Mouse (Mus musculus): ENCODE measurements around the gene Dcaf5. TPM values are rescaled to one million over a fixed set of nuclear protein-coding genes. Genes with fewer than 3 reads are reported as not detected.
"Not testable (repeated sequence)": the region's sequence is repeated elsewhere in the genome, so short reads cannot be mapped to it uniquely, and the experiment has no call there.

Gene Dcaf5
- 28.1 and 30.5 TPM in 2 replicates for polyA plus RNA-seq (2016; fragmentation: Nextera tagmentation; extraction: Ambion mirVana)

DNA sequence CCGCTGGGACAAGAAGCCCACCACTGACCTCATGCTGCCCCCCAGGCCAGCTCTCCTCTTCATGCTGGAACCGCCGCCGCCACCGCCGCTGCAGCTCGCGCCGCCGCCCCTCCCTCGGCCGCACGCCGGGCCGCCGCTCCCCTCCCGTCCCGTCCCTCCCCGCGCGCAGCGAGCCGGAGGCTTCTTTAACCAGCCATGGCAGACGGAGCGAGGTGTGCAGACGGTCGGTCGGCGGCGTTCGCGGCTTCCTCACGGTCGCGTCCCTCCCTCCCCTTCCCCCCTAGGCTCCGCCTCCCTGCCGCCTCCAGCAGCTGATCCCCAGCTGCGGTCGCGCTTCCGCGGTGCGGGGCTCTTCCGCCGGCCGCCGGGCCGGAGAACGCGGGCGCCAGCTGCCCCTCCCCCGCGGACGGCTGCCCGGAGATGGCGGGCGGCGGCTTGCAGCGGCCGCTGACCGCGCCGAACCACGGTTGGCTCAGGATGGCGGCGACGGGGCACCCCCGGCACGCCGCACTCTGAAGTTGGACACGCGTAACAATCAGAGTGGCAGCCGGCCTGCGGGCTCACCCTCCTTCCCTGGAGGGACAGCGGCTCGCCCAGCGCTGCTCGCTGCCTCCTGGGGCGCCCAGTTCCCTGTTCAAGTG, at the start of gene Dcaf5:
Gene Dcaf5, minus strand, starts transcription at position 266 of the 641 bp plus-strand sequence.
- Histone ChIP-seq H3K4me3 (peak within 1 kb of the TSS; percentile 90), H3K27ac (peak within 1 kb of the TSS; percentile 99), H3K9me3 (replicated peaks) (no peaks in the 10 kb centered on the region), H3K27me3 (no peaks in the 10 kb centered on the region), H3K9ac (peak within 1 kb of the TSS; percentile 78), H3K36me3 (no peaks in the 10 kb centered on the region), H3K4me2 (replicated peaks) (peak within 1 kb of the TSS; percentile 68), H3K4me1 (peaks cover 18% of the 10 kb centered on the region)
- peak; percentile 82 for ATAC-seq (ENCODE audit: low FRiP score)
- under 1% methylated on average over 47 of the region's 79 CpGs for WGBS

DNA sequence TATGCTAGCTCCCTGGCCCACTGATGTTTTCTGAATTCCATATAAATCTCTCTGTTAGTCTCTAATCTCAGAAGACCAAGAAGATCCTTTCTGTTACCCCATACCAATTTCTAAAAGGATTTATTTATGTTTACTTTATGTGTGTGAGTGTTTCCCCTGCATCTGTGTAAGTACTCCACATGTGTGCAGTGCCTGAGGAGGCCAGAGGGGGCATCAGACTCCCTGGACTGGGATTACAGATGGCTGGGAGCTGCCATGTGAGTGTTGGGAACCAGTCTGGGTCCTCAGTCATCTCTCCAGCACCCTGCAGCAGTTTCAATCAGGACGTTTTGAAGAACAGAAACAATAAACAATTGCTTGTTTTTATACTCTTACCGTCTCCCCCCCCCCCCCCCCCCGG, 47.0 kb upstream of the Dcaf5 start:
- WGBS, result 61% methylated on average over 3 of the region's 3 CpGs

DNA sequence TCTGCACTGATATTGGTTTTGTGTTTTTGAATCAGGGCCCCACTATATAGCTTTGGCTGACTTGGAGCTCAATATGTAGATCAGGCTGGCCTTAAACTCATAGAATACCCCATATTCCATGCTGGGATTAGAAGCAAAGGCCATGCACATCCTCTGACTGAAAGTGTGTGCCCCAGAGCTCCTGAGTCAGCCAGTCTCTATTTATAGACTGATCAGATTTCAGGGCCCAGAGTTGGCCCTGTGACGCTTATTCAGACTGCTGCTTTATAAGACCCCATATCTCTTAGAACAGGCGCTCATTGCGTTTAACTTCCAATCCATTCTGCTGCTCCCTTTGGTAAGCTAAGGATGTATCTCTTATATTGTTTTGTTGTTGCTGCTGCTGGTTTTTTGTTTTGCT, 43.6 kb upstream of the Dcaf5 start:
- Histone ChIP-seq H3K36me3 (peaks cover 34% of the 10 kb centered on the region), H3K4me3 (no peak overlapping the region), H3K9me3 (replicated peaks) (no peaks in the 10 kb centered on the region), H3K4me2 (replicated peaks) (no peak overlapping the region), H3K4me1 (no peaks in the 10 kb centered on the region), H3K27me3 (no peaks in the 10 kb centered on the region), H3K27ac (no peak overlapping the region), H3K9ac (no peak overlapping the region)
- ATAC-seq (ENCODE audit: low FRiP score), result no peak
- WGBS, result 90% methylated on average over 3 of the region's 3 CpGs

More for the DNA sequence above, 47.0 kb upstream of the Dcaf5 start:
- no peak overlapping the region for H3K4me2 ChIP-seq (replicated peaks)
- H3K27me3 ChIP-seq, result no peaks in the 10 kb centered on the region
- no peaks in the 10 kb centered on the region for H3K9me3 ChIP-seq (replicated peaks)
- H3K27ac ChIP-seq, result no peak overlapping the region
- H3K9ac ChIP-seq, result no peak overlapping the region
- ATAC-seq (ENCODE audit: low FRiP score), result no peak
- peaks cover 38% of the 10 kb centered on the region for H3K36me3 ChIP-seq
- H3K4me1 ChIP-seq, result no peaks in the 10 kb centered on the region
- no peak overlapping the region for H3K4me3 ChIP-seq

DNA sequence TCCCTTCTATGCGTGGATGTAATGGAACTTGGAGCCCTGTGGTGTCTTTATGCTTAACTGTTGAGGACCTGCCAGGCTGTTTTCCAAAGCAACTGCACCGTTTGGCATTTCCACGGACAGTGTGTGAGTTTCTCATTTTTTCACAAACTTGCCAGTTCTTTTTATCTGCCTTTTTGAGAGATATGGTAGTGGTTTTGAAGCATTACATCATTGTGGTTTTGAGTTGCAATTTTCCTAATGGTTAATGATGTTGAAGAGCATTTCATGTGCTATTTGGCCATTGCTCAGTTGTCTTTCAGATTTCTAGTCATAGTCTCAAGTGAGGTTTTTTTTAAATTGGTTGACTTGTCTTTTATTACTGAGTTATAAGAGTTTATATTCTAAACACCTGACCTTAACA, 37.3 kb upstream of the Dcaf5 start:
- no peak for ATAC-seq (ENCODE audit: low FRiP score)
- Histone ChIP-seq H3K9me3 (replicated peaks) (no peaks in the 10 kb centered on the region), H3K27ac (no peak overlapping the region), H3K4me1 (no peaks in the 10 kb centered on the region), H3K27me3 (no peaks in the 10 kb centered on the region), H3K9ac (no peak overlapping the region), H3K4me3 (no peak overlapping the region), H3K4me2 (replicated peaks) (no peak overlapping the region), H3K36me3 (peaks cover 2% of the 10 kb centered on the region; the same call in 1 of the 2 replicates)
- 78% methylated on average over 3 of the region's 3 CpGs for WGBS

DNA sequence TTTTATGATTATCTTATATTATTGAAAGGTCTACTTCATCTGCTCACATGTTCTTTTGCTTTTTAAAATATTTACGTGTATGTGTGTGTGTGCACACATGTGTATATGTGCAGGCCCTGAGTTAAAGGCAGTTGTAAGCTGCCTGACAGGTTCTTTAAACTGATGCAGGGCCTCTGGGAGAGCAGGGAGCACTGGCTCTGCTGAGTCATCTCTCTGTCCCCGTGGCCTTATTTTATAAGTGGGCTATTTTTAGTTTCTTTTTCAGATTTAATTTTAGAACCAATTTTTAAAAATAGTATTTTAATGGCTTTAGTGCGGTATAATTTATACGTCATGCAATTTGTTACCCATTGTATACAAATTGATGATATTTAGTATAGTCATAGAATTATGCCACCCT, 35.5 kb upstream of the Dcaf5 start:
- 87% methylated on average over 4 of the region's 4 CpGs for WGBS
- Histone ChIP-seq H3K4me2 (replicated peaks) (no peak overlapping the region), H3K4me1 (no peaks in the 10 kb centered on the region), H3K9ac (no peak overlapping the region), H3K4me3 (no peak overlapping the region), H3K9me3 (replicated peaks) (no peaks in the 10 kb centered on the region), H3K27me3 (no peaks in the 10 kb centered on the region), H3K27ac (no peak overlapping the region), H3K36me3 (no peaks in the 10 kb centered on the region; the same call in 1 of the 2 replicates)
- no peak for ATAC-seq (ENCODE audit: low FRiP score)

DNA sequence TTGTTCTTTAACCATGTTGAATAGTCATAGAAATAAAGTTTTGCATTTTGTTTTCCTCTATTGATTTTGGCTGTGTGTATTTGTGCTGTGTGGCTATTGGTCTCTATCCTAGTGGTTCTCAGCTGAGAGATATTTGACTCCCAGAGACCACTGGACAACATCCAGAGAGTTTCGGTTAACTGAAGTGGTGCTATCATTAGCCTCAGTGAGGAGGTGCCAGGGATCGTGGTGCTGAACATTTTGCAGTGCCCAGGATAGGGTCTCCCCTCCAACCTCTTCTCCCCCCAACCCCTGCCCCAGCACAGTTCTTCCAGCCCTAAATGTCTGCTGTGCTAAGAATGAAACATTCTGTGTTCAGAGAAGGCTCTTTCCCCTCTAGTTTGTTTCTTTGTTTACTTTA, 33.8 kb upstream of the Dcaf5 start:
- no peaks in the 10 kb centered on the region for H3K27me3 ChIP-seq
- 81% methylated on average over 2 of the region's 2 CpGs for whole genome bisulfite sequencing

DNA sequence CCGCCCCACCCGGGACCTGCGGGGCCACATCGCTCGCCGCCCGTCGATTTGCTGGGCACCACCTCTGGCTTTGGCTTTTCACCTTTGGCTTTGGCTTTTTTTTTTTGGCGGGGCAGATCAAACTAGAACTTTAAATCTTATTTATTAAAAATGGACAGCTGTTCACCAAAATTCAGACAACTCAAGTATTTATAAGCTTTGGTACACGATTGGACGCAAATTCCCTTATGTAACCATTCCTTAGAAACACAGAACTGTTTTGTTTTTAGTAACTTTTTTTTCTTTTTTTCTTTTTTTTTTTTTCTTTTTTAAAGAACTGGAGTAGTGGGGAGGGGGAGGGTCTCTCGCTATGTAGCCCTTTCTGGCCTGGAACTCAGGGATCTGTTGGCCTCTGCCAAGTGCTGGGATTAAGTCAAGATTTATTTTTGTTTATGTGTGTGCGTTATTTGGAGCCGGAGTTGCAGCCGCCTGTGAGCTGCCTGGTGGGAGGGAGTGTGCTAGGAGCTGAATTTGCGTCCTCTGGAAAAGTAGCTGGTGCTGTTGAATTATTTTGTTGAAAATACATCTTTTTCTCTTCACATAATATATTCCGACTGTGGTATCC, 27.4 kb upstream of the Dcaf5 start:
- no peaks in the 10 kb centered on the region for H3K9me3 ChIP-seq (replicated peaks)
- peaks cover 3% of the 10 kb centered on the region; the same call in 1 of the 2 replicates for H3K4me1 ChIP-seq
- peak overlapping the region; percentile 87 for H3K4me3 ChIP-seq
- H3K9ac ChIP-seq, result peak overlapping the region; percentile 82
- peak overlapping the region; percentile 76 for H3K27ac ChIP-seq
- WGBS, result 7% methylated on average over 17 of the region's 17 CpGs
- no peak for ATAC-seq (ENCODE audit: low FRiP score)
- H3K27me3 ChIP-seq, result no peaks in the 10 kb centered on the region
- H3K36me3 ChIP-seq, result no peaks in the 10 kb centered on the region
- peak overlapping the region; percentile 83 for H3K4me2 ChIP-seq (replicated peaks)

More for the DNA sequence above, 33.8 kb upstream of the Dcaf5 start:
- no peaks in the 10 kb centered on the region for H3K4me1 ChIP-seq
- H3K4me3 ChIP-seq, result no peak overlapping the region
- no peaks in the 10 kb centered on the region for H3K36me3 ChIP-seq
- no peak overlapping the region for H3K9ac ChIP-seq
- H3K4me2 ChIP-seq (replicated peaks), result no peak overlapping the region
- no peaks in the 10 kb centered on the region for H3K9me3 ChIP-seq (replicated peaks)
- no peak for ATAC-seq (ENCODE audit: low FRiP score)
- H3K27ac ChIP-seq, result no peak overlapping the region

DNA sequence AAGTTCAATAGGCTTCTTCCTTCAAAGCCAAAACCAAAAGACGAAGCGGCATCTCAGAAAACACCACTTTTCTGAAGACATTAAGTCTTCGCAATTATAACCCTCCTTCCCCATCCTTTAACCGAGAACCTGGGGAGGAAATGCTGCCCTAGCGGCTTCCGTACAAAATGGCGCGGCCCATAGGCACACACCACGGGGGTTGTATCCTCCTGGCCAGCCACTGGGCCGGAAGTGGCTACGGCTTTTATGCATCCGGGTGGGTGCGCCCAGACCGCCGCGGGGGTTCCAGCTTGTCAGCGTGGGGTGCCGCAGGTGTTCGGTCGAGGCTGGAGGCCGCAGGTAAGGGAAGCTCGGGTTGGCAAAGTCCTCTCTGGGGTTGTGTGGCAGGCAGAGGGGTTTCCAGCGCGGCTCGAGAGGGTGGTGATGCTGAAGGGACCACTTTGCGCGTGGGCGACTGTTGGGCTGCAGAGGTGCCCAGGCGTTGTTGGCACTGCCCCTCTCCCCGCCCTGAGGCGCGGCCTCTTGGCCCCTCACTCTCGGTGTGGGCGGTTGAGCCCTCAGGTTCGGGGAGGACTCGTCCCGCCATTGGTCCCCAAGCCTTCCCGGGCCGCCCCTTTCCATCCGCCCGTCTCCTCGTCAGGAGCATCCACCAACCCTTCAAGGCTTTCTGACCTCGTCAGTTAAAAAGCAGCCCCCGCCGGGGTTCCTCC, 26.7 kb upstream of the Dcaf5 start, which contains the start of gene Exd2:
Gene Exd2, plus strand, starts transcription at position 154 of the 710 bp plus-strand sequence.
- ATAC-seq (ENCODE audit: low FRiP score), result peak; percentile 97
- Histone ChIP-seq H3K27ac (peak within 1 kb of the TSS; percentile 76), H3K4me1 (peaks cover 3% of the 10 kb centered on the region; the same call in 1 of the 2 replicates), H3K9ac (peak within 1 kb of the TSS; percentile 82), H3K36me3 (no peaks in the 10 kb centered on the region), H3K9me3 (replicated peaks) (no peaks in the 10 kb centered on the region), H3K4me3 (peak within 1 kb of the TSS; percentile 87), H3K4me2 (replicated peaks) (peak within 1 kb of the TSS; percentile 83), H3K27me3 (no peaks in the 10 kb centered on the region)
- WGBS, result under 1% methylated on average over 43 of the region's 45 CpGs

DNA sequence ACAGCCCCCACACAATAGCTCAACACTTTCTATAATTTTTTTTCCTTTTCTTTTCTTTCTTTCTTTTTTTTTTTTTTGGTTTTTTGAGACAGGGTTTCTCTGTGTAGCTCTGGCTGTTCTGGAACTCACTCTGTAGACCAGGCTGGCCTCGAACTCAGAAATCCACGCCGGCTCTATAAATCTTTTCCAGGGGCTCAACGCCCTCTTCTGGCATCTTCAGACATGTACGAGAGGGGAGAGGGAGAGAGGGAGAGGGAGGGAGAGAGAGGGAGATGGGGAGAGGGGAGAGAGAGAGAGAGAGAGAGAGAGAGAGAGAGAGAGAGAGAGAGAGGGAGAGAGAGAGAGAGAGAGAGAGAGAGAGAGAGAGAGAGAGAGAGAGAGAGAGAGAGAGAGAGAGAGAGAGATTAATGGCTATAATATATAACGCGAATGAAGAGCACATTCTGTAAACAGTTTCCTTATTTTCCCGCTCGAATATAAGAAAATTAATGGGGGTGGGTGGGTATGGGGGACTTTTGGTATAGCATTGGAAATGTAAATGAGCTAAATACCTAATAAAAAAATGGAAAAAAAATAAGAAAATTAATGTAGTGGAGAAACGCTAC, 26.0 kb upstream of the Dcaf5 start:
- peak overlapping the region; percentile 76; the same call in 1 of the 2 replicates for H3K27ac ChIP-seq
- H3K4me1 ChIP-seq; H3K27me3 ChIP-seq; H3K9me3 ChIP-seq (replicated peaks); H3K9ac ChIP-seq; H3K36me3 ChIP-seq: not testable (repeated sequence)
- H3K4me3 ChIP-seq, result peak overlapping the region; percentile 87
- ATAC-seq (ENCODE audit: low FRiP score), result peak; percentile 14
- peak overlapping the region; percentile 83 for H3K4me2 ChIP-seq (replicated peaks)
- WGBS, result 11% methylated on average over 10 of the region's 10 CpGs

DNA sequence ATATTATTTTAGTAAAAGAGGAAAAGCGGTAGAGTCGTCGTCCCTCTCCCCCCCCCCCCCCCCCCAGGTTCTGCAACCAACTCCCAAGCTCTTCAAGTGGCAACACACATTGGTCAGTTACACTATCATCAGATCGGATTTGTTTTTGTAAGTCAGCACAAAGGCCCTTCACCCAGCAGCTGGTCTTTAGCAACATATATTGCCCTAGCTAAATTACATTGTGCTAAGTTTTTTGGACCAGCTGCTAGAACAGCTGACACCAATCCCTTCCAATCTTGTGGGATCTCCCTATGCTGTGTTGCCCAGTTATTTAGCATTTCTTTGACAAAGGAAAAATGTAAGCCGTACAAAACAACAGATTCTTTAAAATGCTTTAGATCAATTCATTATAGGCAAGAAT, 21.6 kb upstream of the Dcaf5 start:
- Histone ChIP-seq H3K36me3 (no peaks in the 10 kb centered on the region), H3K9me3 (replicated peaks) (no peaks in the 10 kb centered on the region), H3K4me1 (no peaks in the 10 kb centered on the region), H3K4me2 (replicated peaks) (no peak overlapping the region), H3K4me3 (no peak overlapping the region), H3K27ac (no peak overlapping the region), H3K9ac (no peak overlapping the region), H3K27me3 (no peaks in the 10 kb centered on the region)
- 82% methylated on average over 5 of the region's 5 CpGs for WGBS
- ATAC-seq (ENCODE audit: low FRiP score), result no peak

DNA sequence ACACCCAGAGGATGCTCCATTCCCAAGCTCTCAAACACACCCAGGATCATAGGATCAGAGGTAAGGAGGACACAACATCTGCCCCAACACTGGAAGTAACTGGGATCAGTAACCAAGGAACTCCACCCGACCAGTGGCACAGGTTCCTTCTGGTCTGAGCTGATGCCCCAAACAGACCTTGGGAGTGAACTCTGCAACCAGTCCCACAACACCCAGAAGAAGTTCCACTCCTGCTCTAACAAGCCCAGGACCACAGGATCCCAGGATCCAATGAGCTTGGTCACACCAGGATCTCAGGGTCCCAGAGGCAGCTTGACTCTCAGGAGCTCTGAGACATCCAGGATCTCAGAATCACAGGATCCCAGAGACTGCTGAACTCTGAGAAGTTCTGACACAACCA, 17.1 kb upstream of the Dcaf5 start:
- Histone ChIP-seq H3K36me3 (no peaks in the 10 kb centered on the region), H3K27me3 (no peaks in the 10 kb centered on the region), H3K4me1 (no peaks in the 10 kb centered on the region), H3K9ac (no peak overlapping the region), H3K4me3 (no peak overlapping the region), H3K27ac (no peak overlapping the region), H3K4me2 (replicated peaks) (no peak overlapping the region), H3K9me3 (replicated peaks) (no peaks in the 10 kb centered on the region)
- ATAC-seq (ENCODE audit: low FRiP score), result no peak
- WGBS, result 93% methylated on average over 1 of the region's 1 CpGs

DNA sequence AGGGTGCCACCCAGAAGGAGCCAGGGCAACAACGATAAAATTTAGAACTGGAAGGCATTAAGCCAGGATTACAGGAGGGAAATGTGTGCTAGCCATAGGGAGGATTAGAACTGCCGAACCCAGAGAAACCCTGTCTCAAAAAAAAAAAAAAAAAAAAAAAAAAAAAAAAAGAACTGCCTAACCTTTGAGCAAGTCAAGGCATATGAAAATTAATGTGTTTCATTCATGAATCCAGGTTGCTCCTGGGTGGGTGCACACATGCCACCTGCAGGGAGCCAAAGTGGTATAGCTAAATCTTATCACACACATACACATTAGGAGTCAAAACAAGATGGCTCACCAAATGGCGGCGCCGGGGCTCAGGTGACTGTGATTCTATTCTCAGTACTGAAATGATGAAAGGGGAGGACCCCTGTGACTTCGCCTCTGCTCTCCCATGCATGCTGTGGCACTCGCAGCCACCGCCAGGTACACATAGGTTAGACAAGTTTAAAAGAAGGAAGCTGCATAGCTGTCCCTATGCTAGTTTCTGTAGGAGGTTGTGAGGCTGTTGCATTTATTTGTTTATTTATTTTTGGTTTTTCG, 8.2 kb upstream of the Dcaf5 start:
- no peak for ATAC-seq (ENCODE audit: low FRiP score)

More for the DNA sequence above, 8.2 kb upstream of the Dcaf5 start:
- Histone ChIP-seq H3K4me2 (replicated peaks) (no peak overlapping the region), H3K9ac (no peak overlapping the region), H3K27ac (no peak overlapping the region), H3K27me3 (no peaks in the 10 kb centered on the region), H3K36me3 (no peaks in the 10 kb centered on the region), H3K9me3 (replicated peaks) (no peaks in the 10 kb centered on the region), H3K4me1 (no peaks in the 10 kb centered on the region), H3K4me3 (no peak overlapping the region)
- 80% methylated on average over 9 of the region's 9 CpGs for WGBS

All from hindbrain, embryonic 12.5 days (tissue).